Mouse (Mus musculus) midbrain, embryonic 15.5 days (tissue): ENCODE measurements around the gene Chst4. TPM values are rescaled to one million over a fixed set of nuclear protein-coding genes. Genes with fewer than 3 reads are reported as not detected.

Source experiments
- ATAC-seq: fragments of 200-750 bp; cut with Nextera tagmentation; replicated peaks from 2 replicates; pipeline ENCODE4 v1.8.0; 2017; ENCODE audit warnings: moderate TSS enrichment
- H3K27ac ChIP-seq: fragments of 300-500 bp; sonication (generic); 2 replicates; pipeline ENCODE4 v1.5.1; 2015; ENCODE audit warnings: mild to moderate bottlenecking, inconsistent platforms
- H3K27me3 ChIP-seq: fragments of 300-500 bp; sonication (generic); replicated peaks from 2 replicates; pipeline ENCODE4 v1.6.1; 2015; ENCODE audit warnings: inconsistent platforms
- H3K36me3 ChIP-seq: fragments of 300-500 bp; sonication (generic); replicated peaks from 2 replicates; pipeline ENCODE4 v1.6.1; 2015; ENCODE audit warnings: inconsistent platforms
- H3K4me1 ChIP-seq: fragments of 300-500 bp; sonication (generic); 2 replicates; pipeline ENCODE4 v1.6.1; 2015; ENCODE audit warnings: inconsistent platforms
- H3K4me2 ChIP-seq: fragments of 300-500 bp; sonication (generic); 2 replicates; pipeline ENCODE4 v1.6.1; 2015; ENCODE audit warnings: inconsistent platforms, mild to moderate bottlenecking, moderate library complexity
- H3K4me3 ChIP-seq: fragments of 300-500 bp; sonication (generic); 2 replicates; pipeline ENCODE4 v1.5.1; 2015; ENCODE audit warnings: mild to moderate bottlenecking, inconsistent platforms
- H3K9ac ChIP-seq: fragments of 300-500 bp; sonication (generic); 2 replicates; pipeline ENCODE4 v1.6.1; 2015; ENCODE audit warnings: mild to moderate bottlenecking, inconsistent platforms
- H3K9me3 ChIP-seq: fragments of 300-500 bp; sonication (generic); 2 replicates; pipeline ENCODE4 v1.6.1; 2016; ENCODE audit warnings: inconsistent platforms
- WGBS: fragments of 180-500 bp; shearing (Covaris S2); methylation state at CpG from one replicate; pipeline ENCODE4 v1.1.7; 2015; ENCODE audit warnings: mixed read lengths; 5-methylcytosine and 5-hydroxymethylcytosine counted together
- polyA plus RNA-seq: library from polyadenylated mRNA; unstranded; fragments of >200 nt; fragmentation: Nextera tagmentation; extraction: Ambion mirVana; gene quantifications from 2 replicates; pipeline ENCODE4 v1.2.1, GENCODE M21; 2015

Gene Chst4
- polyA plus RNA-seq, 1 experiment from 2014 or later, result not detected

DNA sequence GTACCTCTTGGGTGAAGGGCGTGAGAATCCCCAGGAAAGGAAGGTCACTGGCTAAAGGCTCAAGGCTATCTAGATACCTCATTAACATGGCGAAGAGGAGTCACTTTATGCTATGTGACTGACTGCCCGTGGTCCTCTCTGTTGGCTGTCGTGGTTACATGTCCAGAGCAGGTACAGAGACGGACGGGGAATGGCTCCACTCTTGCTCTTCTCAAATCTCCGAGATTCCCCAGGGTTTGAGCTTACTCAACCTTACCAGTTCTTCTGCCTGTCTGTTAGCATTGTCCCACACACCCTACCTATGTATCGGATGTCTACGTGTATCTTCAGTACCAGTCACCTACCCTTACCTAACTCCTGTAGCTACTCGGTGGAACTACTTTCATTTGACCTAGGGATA lies 39.6 kb downstream of the Chst4 start:
- Histone ChIP-seq H3K4me3 (no peak overlapping the region), H3K4me2 (no peak overlapping the region), H3K27me3 (no peaks in the 10 kb centered on the region), H3K9ac (no peak overlapping the region), H3K36me3 (no peaks in the 10 kb centered on the region), H3K4me1 (no peaks in the 10 kb centered on the region), H3K27ac (no peak overlapping the region), H3K9me3 (no peaks in the 10 kb centered on the region)
- 86% methylated on average over 10 of the region's 10 CpGs for WGBS
- no peak for ATAC-seq

DNA sequence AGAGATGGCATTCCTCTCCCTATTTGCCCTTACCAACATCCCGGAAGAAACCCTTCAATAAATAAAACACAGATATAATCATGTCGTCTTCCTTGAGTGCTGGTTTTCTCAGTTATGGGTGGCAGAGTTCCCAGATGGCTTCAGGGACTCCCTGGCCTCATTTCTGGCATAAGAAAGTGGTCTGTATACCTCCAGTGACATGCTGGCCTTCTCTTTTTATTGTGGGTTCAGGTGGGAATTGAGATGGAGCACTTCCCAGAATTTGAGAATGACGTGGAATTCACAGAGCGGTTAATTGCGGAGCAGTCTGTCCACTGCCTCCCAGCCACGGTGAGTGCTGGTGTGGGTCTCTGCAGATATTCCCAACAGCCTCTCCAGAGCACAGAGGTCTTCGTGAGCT lies 41.5 kb downstream of the Chst4 start:
- Histone ChIP-seq H3K9ac (no peak overlapping the region), H3K36me3 (no peaks in the 10 kb centered on the region), H3K4me3 (no peak overlapping the region), H3K27me3 (no peaks in the 10 kb centered on the region), H3K4me2 (no peak overlapping the region), H3K9me3 (no peaks in the 10 kb centered on the region), H3K27ac (no peak overlapping the region), H3K4me1 (no peaks in the 10 kb centered on the region)
- 77% methylated on average over 7 of the region's 7 CpGs for WGBS
- ATAC-seq, result no peak

DNA sequence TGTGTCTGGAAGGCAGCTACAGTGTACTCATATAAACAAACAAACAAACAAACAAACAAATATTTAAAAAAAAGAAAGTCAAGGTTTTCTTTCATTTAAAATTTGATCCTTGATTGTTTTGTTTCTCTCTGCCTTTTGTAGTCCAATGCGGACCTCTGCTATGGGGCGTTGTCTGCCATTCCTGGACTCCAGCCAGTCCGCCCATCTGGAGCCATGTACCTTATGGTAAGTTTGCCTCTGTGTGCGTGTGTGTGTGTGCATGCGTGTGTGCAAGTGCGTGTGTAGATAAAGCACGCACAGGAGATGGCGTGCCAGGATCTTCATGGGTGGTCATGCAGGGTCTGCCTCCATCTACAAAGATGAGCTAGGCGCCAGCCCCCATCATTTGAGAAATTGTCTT lies 42.2 kb downstream of the Chst4 start:
- no peak overlapping the region for H3K4me3 ChIP-seq
- H3K27ac ChIP-seq, result no peak overlapping the region
- no peak overlapping the region for H3K9ac ChIP-seq
- no peaks in the 10 kb centered on the region for H3K36me3 ChIP-seq
- 94% methylated on average over 9 of the region's 9 CpGs for WGBS
- no peak overlapping the region for H3K4me2 ChIP-seq
- ATAC-seq, result no peak
- no peaks in the 10 kb centered on the region for H3K4me1 ChIP-seq
- H3K9me3 ChIP-seq, result no peaks in the 10 kb centered on the region
- H3K27me3 ChIP-seq, result no peaks in the 10 kb centered on the region

DNA sequence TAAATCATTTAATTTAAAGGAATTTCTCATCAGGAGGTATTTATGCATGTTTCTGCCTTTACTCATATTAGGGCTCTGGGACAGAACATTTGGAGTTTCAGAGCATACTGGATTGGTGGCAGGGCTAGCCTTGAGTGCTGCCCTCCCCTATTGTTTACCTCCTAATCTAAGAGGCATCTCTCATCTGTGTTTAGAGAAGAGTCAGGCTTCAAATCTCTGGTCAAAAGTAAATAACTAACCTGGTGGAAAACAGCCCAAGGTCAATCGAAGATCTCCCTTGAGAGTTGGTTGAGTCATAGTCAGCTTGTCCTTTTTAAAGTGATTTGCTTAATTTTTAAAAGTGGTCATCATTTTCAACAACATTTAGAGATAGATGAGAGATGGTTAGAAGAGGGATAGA lies 46.6 kb downstream of the Chst4 start:
- 89% methylated on average over 1 of the region's 1 CpGs for WGBS

DNA sequence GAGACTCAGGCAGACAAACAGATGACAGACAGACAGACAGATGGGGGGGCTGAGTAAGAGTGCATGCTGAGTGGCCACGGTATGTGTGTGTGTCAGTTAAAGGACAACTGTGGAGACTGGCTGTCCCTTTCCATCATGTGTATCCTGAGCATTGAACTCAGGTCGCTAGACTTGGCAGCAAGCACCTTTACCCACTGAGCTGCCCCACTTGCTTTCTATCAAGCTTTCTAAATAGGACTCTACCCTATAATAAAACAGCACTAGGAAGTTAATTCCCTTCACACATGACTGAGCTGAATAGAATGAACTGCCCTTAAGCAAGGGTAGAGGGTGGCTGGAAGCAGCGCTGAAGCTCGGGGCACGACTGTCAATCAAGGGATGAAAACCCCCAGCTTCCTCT lies 47.4 kb downstream of the Chst4 start:
- Histone ChIP-seq H3K9me3 (no peaks in the 10 kb centered on the region), H3K4me1 (no peaks in the 10 kb centered on the region), H3K27me3 (no peaks in the 10 kb centered on the region), H3K4me2 (no peak overlapping the region), H3K27ac (no peak overlapping the region), H3K9ac (no peak overlapping the region), H3K4me3 (no peak overlapping the region), H3K36me3 (no peaks in the 10 kb centered on the region)
- 67% methylated on average over 5 of the region's 5 CpGs for WGBS
- ATAC-seq, result no peak

More for the DNA sequence above, 46.6 kb downstream of the Chst4 start:
- Histone ChIP-seq H3K9me3 (no peaks in the 10 kb centered on the region), H3K4me2 (no peak overlapping the region), H3K4me1 (no peaks in the 10 kb centered on the region), H3K27me3 (no peaks in the 10 kb centered on the region), H3K36me3 (no peaks in the 10 kb centered on the region), H3K4me3 (no peak overlapping the region), H3K27ac (no peak overlapping the region), H3K9ac (no peak overlapping the region)
- ATAC-seq, result no peak

DNA sequence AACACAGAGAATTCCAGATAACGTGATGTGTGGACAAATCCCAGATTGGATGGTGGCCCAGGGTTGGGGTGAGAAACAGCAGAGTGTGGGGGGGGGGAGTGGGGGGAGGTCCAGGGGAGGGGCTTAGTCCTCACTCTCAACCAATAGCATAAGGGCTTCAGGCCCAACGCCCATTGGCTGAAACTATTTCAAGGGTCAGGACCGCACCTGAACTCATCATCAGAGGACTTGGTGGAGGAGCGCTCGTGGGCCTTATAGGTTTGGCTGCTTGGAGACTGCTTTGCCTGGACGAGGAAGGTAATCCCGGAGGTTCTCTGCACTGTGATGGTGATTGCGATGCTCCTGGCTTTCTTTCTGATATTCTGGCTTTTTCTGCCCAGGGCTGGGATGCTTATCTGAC lies 49.3 kb downstream of the Chst4 start, which contains the start of gene Tat:
Gene Tat (plus strand): TSS at position 214 of the 400 bp plus-strand sequence.
- H3K4me3 ChIP-seq, result no peak within 1 kb of the TSS
- H3K27me3 ChIP-seq, result no peaks in the 10 kb centered on the region
- 84% methylated on average over 8 of the region's 8 CpGs for WGBS
- H3K4me1 ChIP-seq, result no peaks in the 10 kb centered on the region
- no peaks in the 10 kb centered on the region for H3K9me3 ChIP-seq
- H3K9ac ChIP-seq, result no peak within 1 kb of the TSS
- no peak within 1 kb of the TSS for H3K27ac ChIP-seq
- no peak within 1 kb of the TSS for H3K4me2 ChIP-seq
- no peak for ATAC-seq
- H3K36me3 ChIP-seq, result no peaks in the 10 kb centered on the region

DNA sequence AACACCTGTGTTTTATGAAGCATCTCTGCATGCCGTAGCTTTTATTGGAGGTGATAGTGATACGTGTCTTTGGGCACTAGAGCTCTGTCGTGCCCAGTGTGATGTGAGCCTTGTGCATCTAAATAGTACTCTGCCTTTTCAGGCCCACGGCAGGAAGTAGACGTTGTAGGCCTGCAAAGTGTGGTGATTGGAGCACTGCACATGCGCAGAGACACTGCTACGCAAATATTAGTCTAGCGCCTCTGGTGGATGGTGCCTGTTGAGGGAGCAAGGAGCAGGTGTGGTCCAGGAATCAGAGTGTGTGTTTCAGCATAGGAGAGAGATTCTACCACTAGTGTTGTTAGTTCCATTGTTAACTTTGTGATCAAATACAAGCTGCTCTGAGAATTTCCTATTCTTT lies 50.4 kb downstream of the Chst4 start:
- 95% methylated on average over 8 of the region's 8 CpGs for WGBS
- no peak overlapping the region for H3K27ac ChIP-seq
- no peaks in the 10 kb centered on the region for H3K9me3 ChIP-seq
- no peak overlapping the region for H3K4me2 ChIP-seq
- H3K9ac ChIP-seq, result no peak overlapping the region
- H3K4me3 ChIP-seq, result no peak overlapping the region
- peaks cover 2% of the 10 kb centered on the region; the same call in 1 of the 2 replicates for H3K4me1 ChIP-seq
- H3K36me3 ChIP-seq, result no peaks in the 10 kb centered on the region
- H3K27me3 ChIP-seq, result no peaks in the 10 kb centered on the region
- ATAC-seq, result no peak

DNA sequence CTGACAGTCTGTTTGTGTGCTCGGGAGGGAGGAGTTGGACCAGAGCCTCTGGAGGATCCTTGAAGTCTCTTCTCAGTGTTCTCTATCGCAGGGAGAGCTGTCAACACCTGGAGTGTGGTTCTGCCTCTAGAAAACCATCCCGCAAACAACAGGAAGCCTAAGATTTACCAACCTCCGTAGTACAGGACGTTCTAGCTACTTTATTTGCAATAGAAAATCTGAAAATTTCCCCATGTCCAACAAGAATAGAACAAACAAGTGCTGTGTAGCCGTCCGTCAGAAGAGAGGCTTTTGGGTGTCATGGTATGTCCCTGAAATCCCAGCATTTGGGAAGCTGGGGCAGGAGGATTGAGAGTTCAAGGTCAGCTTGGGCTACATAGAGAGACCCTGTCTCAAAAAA lies 51.8 kb downstream of the Chst4 start:
- no peak overlapping the region for H3K27ac ChIP-seq
- no peak overlapping the region for H3K4me2 ChIP-seq
- H3K9me3 ChIP-seq, result no peaks in the 10 kb centered on the region
- ATAC-seq, result no peak
- H3K4me1 ChIP-seq, result peaks cover 6% of the 10 kb centered on the region; the same call in 1 of the 2 replicates
- no peaks in the 10 kb centered on the region for H3K36me3 ChIP-seq
- H3K4me3 ChIP-seq, result no peak overlapping the region
- no peak overlapping the region for H3K9ac ChIP-seq
- H3K27me3 ChIP-seq, result no peaks in the 10 kb centered on the region
- 83% methylated on average over 7 of the region's 7 CpGs for WGBS

DNA sequence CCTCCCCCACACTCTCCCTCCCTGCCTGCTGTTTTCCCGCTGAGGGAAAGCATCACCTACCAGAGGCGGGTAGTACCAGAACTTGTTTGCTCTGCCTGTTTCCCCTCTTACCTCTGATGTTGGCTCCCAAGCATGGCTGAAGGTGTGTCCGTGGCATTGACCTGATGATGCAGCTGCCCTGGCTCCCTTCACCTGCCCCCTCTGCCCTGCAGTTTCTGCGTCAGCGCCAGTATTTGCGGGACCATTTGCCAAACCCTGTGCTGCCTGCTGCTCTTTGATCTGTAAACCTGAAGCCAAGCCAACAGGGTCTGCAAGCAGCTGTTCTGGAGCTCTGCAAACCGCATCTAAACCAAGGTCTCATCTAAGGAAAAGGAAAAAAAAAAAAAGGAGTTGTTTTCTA lies 53.2 kb downstream of the Chst4 start:
- Histone ChIP-seq H3K9me3 (no peaks in the 10 kb centered on the region), H3K4me3 (no peak overlapping the region), H3K4me2 (no peak overlapping the region), H3K9ac (no peak overlapping the region), H3K27ac (no peak overlapping the region), H3K27me3 (no peaks in the 10 kb centered on the region), H3K36me3 (no peaks in the 10 kb centered on the region), H3K4me1 (peaks cover 6% of the 10 kb centered on the region; the same call in 1 of the 2 replicates)
- ATAC-seq, result no peak
- WGBS, result 71% methylated on average over 7 of the region's 7 CpGs

DNA sequence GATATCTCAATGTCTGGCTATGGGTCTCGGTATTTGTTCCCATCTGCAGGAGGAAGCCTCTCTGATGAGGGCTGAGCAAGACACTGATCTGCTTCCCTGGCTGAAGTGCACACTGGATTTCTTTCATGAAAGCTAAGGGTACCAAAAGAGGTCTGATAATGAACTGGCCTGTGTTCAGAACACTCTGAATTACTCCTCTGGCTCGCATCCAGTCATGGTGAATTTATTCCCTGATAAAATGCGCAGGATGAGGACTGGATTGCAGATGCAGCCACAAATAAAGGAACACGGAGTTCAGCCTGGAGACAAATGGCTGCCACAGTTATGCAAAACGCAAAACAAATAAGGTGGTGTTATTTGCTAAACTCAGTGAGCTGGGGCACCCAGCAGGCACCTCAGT lies 55.6 kb downstream of the Chst4 start:
- 0 out of 2 replicates have a peak, but pooled peaks have one; percentile 37 for ATAC-seq

DNA sequence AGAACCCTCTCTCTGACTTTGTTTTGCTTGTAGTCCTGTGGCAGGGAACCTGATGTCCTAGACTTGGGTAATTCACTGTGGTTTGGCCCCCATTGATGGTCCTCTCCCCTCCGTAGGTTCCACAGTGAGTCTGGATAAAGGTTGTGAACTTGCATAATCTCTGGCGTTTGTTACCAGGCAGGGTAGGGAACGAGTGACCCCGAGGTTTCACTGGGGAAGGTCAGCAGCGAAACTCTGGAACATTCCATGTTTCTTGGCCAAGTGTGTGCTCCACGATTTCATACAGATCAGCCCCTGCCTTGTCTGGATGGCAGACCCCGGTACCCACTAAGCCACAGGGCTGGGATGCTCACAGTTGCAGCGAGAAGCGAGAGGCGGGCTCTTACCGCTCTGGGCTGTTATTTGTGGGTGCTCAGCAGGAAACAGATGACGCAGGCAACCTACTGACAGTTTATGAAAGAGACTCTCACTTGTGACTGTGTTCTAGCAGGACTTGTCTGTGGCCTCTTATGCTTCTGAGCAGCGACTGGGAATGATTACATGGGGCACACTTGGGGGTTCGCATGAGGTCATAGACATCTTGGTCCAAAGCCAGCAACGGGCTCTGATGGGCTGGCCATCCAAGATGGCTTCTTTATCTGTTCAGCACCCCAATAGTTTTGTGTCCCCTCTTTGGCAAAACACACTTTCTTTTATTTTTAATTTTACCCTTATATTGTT lies 57.0 kb downstream of the Chst4 start:
- H3K27ac ChIP-seq, result no peak overlapping the region
- no peaks in the 10 kb centered on the region for H3K36me3 ChIP-seq
- no peak for ATAC-seq
- WGBS, result 63% methylated on average over 15 of the region's 15 CpGs
- H3K4me2 ChIP-seq, result no peak overlapping the region
- no peak overlapping the region for H3K4me3 ChIP-seq
- peaks cover 6% of the 10 kb centered on the region; the same call in 1 of the 2 replicates for H3K4me1 ChIP-seq
- no peak overlapping the region for H3K9ac ChIP-seq
- H3K27me3 ChIP-seq, result no peaks in the 10 kb centered on the region
- no peaks in the 10 kb centered on the region for H3K9me3 ChIP-seq

More for the DNA sequence above, 55.6 kb downstream of the Chst4 start:
- peaks cover 6% of the 10 kb centered on the region; the same call in 1 of the 2 replicates for H3K4me1 ChIP-seq
- no peak overlapping the region for H3K4me2 ChIP-seq
- H3K36me3 ChIP-seq, result no peaks in the 10 kb centered on the region
- peak overlapping the region; percentile 68 for H3K27ac ChIP-seq
- no peak overlapping the region for H3K4me3 ChIP-seq
- no peak overlapping the region for H3K9ac ChIP-seq
- 24% methylated on average over 5 of the region's 5 CpGs for WGBS
- H3K9me3 ChIP-seq, result no peaks in the 10 kb centered on the region
- H3K27me3 ChIP-seq, result no peaks in the 10 kb centered on the region

DNA sequence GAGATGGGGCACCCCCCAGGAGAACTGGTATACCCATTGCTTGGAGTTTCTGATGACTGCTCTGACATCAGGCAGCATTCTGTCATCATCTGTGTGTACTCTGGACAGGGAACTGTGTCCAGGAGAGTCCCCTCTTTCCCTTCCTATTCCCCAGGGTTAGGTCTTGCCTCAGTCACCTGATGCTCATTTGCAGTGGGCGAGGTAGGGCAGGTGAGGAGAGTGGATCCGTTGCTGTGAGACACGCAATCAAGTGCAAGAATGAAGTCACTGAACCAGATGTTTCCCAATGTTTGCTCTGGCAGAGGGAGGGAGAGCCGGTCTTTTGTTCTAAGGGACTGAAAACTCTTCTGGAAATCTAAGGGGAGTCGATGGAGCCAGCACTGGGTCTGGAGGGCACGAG lies 60.2 kb downstream of the Chst4 start:
- Histone ChIP-seq H3K4me3 (no peak overlapping the region), H3K9me3 (no peaks in the 10 kb centered on the region), H3K27me3 (no peaks in the 10 kb centered on the region), H3K27ac (no peak overlapping the region), H3K4me2 (no peak overlapping the region), H3K36me3 (no peaks in the 10 kb centered on the region), H3K9ac (no peak overlapping the region), H3K4me1 (peaks cover 6% of the 10 kb centered on the region; the same call in 1 of the 2 replicates)
- no peak for ATAC-seq
- 77% methylated on average over 6 of the region's 6 CpGs for WGBS
